Mouse (Mus musculus): ENCODE data around the gene Lig3.
"Not testable (repeated sequence)": the region's sequence is repeated elsewhere in the genome, so short reads cannot be mapped to it uniquely, and the experiment has no call there.

DNA sequence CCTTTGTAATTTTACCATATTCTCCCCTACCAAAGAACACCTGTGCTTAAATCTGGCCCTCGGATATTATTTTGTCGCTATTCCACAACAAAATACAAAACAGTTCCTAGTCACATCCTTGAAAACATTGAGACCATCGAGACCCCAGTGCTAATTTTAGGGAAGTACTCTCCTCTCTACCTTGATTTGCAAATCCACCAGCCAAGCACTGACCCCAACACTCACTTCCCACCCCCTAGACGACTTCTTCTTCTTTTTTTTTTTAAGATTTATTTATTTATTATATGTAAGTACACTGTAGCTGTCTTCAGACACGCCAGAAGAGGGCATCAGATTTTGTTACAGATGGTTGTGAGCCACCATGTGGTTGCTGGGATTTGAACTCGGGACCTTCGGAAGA is 53.5 kb downstream of the Lig3 start:
- TF ChIP-seq GATA1 (IDR thresholded peaks at IDR 0.05; ENCODE audit: borderline replicate concordance, low read length); FLI1 (IDR thresholded peaks at IDR 0.05; ENCODE audit: low read length): not testable (repeated sequence)

Measured in megakaryocyte, embryonic 14.5 days (primary cell).